Mouse (Mus musculus): ENCODE data around the gene Tmem177.

GRCm38 (mm10) chr1:119892933-119893332 lies 20.1 kb downstream of the Tmem177 start:
- TF ChIP-seq CTCF (IDR thresholded peaks at IDR 0.05; ENCODE audit: low read depth) (no peak), EP300 (IDR thresholded peaks at IDR 0.05; ENCODE audit: low read depth) (no peak)
